Mouse (Mus musculus): ENCODE results near the gene Rfpl4.

- TF ChIP-seq UBTF (IDR thresholded peaks at IDR 0.05; ENCODE audit: borderline replicate concordance, insufficient read depth, low read depth, low read length): no peak
- no peak for TF ChIP-seq GATA1 (IDR thresholded peaks at IDR 0.05; ENCODE audit: low read depth, low read length)
- no peak for TF ChIP-seq E2F4 (IDR thresholded peaks at IDR 0.05; ENCODE audit: borderline replicate concordance, low read depth, low read length)
Observed at GRCm38 (mm10) chr7:5125549-5126406, 9.0 kb upstream of the Rfpl4 start, which contains the start of gene Rasl2-9.
